Mouse (Mus musculus) adrenal gland, postnatal 25 days (tissue): ENCODE data around the gene Phf20. TPM values are rescaled to one million over a fixed set of nuclear protein-coding genes. Genes with fewer than 3 reads are reported as not detected.
A peak's percentile ranks its signal among the peaks of the same experiment; 100 is the strongest.
"Not testable (repeated sequence)": the region's sequence is repeated elsewhere in the genome, so short reads cannot be mapped to it uniquely, and the experiment has no call there.

ENCODE experiments used
- DNase-seq: peaks from one replicate; pipeline ENCODE4 v3.0.0; 2021; ENCODE audit warnings: mixed read lengths
- total RNA-seq: library from RNA; stranded (reverse); gene quantifications from 2 replicates; pipeline ENCODE4 v1.2.3, GENCODE M21; 2021

The Phf20 gene
- total RNA-seq, 1 experiment from 2014 or later, result 41.2 TPM

GRCm38 (mm10) chr2:156199944-156200343, 3.7 kb downstream of the Phf20 start:
- DNase-seq, result no peak

GRCm38 (mm10) chr2:156201486-156201885, 5.2 kb downstream of the Phf20 start:
- no peak for DNase-seq

GRCm38 (mm10) chr2:156202848-156203437, 6.7 kb downstream of the Phf20 start:
- DNase-seq, result peak; percentile 63

GRCm38 (mm10) chr2:156203917-156204316, 7.7 kb downstream of the Phf20 start:
- DNase-seq, result no peak

GRCm38 (mm10) chr2:156217786-156218185, 21.5 kb downstream of the Phf20 start:
- DNase-seq, result no peak

- no peak for DNase-seq
Observed at GRCm38 (mm10) chr2:156222100-156222499, 25.8 kb downstream of the Phf20 start.

- DNase-seq, result no peak
Observed at GRCm38 (mm10) chr2:156224043-156224442, 27.8 kb downstream of the Phf20 start.

GRCm38 (mm10) chr2:156227689-156228088, 31.4 kb downstream of the Phf20 start:
- DNase-seq, result no peak

GRCm38 (mm10) chr2:156229171-156229570, 32.9 kb downstream of the Phf20 start:
- DNase-seq, result no peak

GRCm38 (mm10) chr2:156231340-156231739, 35.1 kb downstream of the Phf20 start:
- DNase-seq, result no peak

GRCm38 (mm10) chr2:156233275-156233948, 37.1 kb downstream of the Phf20 start:
- DNase-seq, result peak; percentile 5

GRCm38 (mm10) chr2:156234016-156234415, 37.8 kb downstream of the Phf20 start:
- not testable (repeated sequence) for DNase-seq

GRCm38 (mm10) chr2:156235847-156236246, 39.6 kb downstream of the Phf20 start:
- DNase-seq, result peak; percentile 64

- DNase-seq, result no peak
Observed at GRCm38 (mm10) chr2:156241662-156242061, 45.4 kb downstream of the Phf20 start.

GRCm38 (mm10) chr2:156243011-156243410, 46.7 kb downstream of the Phf20 start:
- DNase-seq, result peak; percentile 7

GRCm38 (mm10) chr2:156247599-156247998, 51.3 kb downstream of the Phf20 start:
- no peak for DNase-seq

GRCm38 (mm10) chr2:156250761-156251160, 54.5 kb downstream of the Phf20 start:
- no peak for DNase-seq

GRCm38 (mm10) chr2:156251291-156251690, 55.0 kb downstream of the Phf20 start:
- no peak for DNase-seq

GRCm38 (mm10) chr2:156257051-156257450, 60.8 kb downstream of the Phf20 start:
- DNase-seq, result peak; percentile 34

GRCm38 (mm10) chr2:156257922-156258761, 61.9 kb downstream of the Phf20 start:
- peak; percentile 6 for DNase-seq

- DNase-seq, result no peak
Observed at GRCm38 (mm10) chr2:156260968-156261367, 64.7 kb downstream of the Phf20 start.

GRCm38 (mm10) chr2:156263204-156263893, 67.1 kb downstream of the Phf20 start:
- DNase-seq, result no peak
